Mouse (Mus musculus) megakaryocyte, embryonic 14.5 days (primary cell): ENCODE data around the gene Rassf8.

Experiments
- FLI1 ChIP-seq: IDR thresholded peaks from 2 replicates; pipeline ENCODE4 v1.6.1; 2012; ENCODE audit warnings: low read length, inconsistent platforms, mixed read lengths
- GATA1 ChIP-seq: IDR thresholded peaks from 3 replicates; pipeline ENCODE4 v1.6.1; 2012; ENCODE audit warnings: mixed read lengths, low read length, inconsistent platforms, borderline replicate concordance

DNA sequence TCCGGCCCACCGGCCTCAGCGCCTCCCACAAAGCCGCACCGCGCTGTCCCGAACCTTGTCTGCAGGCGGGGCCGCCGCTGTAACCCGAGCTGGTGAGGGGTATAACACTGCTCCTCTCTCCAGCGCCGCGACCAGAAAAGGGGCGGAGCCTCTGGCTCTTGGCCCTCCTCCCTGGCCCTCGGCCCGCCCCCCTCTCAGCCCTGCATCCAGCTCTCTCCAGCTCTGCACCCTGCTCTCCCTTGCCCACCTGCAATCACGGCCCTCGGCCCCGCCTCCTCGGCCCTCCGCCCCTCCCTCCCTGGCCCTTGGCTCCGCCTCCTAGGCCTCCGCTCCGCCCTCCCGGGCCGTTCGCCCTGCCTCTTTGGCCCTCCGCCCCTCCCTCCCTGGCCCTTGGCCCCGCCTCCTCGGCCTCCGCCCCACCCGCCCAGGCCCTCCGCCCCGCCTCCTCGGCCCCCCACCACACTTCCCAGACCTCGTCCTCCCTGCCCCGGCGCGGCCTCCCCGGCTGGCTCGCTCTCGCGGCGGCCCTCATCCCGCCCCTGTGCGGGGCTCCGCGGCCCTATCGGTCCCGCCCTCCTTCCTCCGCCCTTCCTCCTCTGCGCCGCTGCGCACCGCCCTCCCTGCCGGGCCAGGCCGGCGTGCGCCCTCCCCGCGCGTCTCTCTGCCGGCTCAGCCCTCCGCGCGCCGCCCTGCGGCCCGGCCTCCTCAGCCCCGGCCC, at the start of gene Rassf8:
- TF ChIP-seq GATA1 (no peak), FLI1 (no peak)
